In the genomic region with DNA sequence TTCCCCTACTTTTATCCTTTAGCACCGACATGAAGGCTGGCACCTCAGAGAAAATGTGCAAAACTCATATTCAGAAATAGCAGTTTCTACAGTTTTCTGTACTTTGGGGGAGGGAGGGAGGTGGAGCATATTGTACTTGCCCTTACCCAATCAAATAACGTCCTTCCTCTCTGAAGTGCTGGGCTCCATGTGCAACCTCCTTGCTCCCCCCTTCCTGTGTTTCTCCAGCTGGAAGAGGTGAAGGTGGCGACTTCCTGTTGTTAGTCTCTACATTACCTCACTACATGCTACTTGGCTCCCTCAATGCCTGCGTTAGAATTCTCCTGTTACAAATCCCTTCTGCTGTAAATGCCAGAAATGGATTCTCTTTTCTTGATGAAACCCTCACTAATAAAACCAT, we compare ENCODE assay signal across 22 mouse cellular contexts. TPM values are rescaled to one million over a fixed set of nuclear protein-coding genes. Genes with fewer than 3 reads are reported as not detected.
DNase-seq lines count a peak whose midpoint lies in the region; ATAC-seq lines count a peak whose summit lies in the region.
"Had no signal": no experiment of that assay in that cellular context is flagged by ENCODE, and none has a peak within 500 bp of the region (broad histone marks: within the 10 kb centered on the region; RNA-seq: fewer than 3 reads in every experiment).

No protein-coding gene starts in this region.

- DNase-seq in embryo, embryonic 11 days = peak; percentile 37
- no peak for DNase-seq in embryo, embryonic 10.5 days (ENCODE audit: low spot score)
- DNase-seq in naive thymus-derived CD4-positive, alpha-beta T cell, adult 2 months (ENCODE audit: low read depth) = peak; percentile 26
- DNase-seq in urinary bladder, postnatal 14 days (ENCODE audit: low spot score) = no peak
- DNase-seq: adrenal gland, postnatal 25 days; cerebellum, adult 18-20 months; gastrocnemius, postnatal 36 days; kidney, adult 9 months; layer of hippocampus, adult 9-11 months; liver; right cerebral cortex, postnatal 4 days had no signal

- H3K27ac ChIP-seq in kidney, embryonic 14.5 days (ENCODE audit: low read depth, low read length) = peak overlapping the region; percentile 37; the same call in 1 of the 2 replicates
- no peak overlapping the region for H3K27ac ChIP-seq in kidney, embryonic 16.5 days (ENCODE audit: low read length)
- H3K27ac ChIP-seq: lung, embryonic 15.5 days had no signal

- WGBS in kidney, embryonic 14.5 days = 38% methylated on average over 4 of the region's 4 CpGs
- 43% methylated on average over 4 of the region's 4 CpGs for WGBS in kidney, embryonic 16.5 days

- peaks cover 14% of the 10 kb centered on the region for H3K4me1 ChIP-seq in kidney, embryonic 14.5 days (ENCODE audit: control insufficient read depth, insufficient read depth, low read length)
- peaks cover 14% of the 10 kb centered on the region for H3K4me1 ChIP-seq in kidney, embryonic 16.5 days (ENCODE audit: insufficient read depth, low read length)

- no peak overlapping the region for H3K4me3 ChIP-seq in kidney, embryonic 14.5 days (ENCODE audit: low read length)
- no peak overlapping the region for H3K4me3 ChIP-seq in kidney, embryonic 16.5 days (ENCODE audit: low read length)
- H3K4me3 ChIP-seq: lung, embryonic 15.5 days; myocyte had no signal

- H3K9ac ChIP-seq in kidney, embryonic 14.5 days (ENCODE audit: low read depth, low read length) = no peak overlapping the region
- no peak overlapping the region for H3K9ac ChIP-seq in kidney, embryonic 16.5 days (replicated peaks; ENCODE audit: low read length)
- H3K9ac ChIP-seq: lung, embryonic 15.5 days had no signal

- peak; percentile 38; the same call in 1 of the 2 replicates for ATAC-seq in kidney, embryonic 14.5 days (ENCODE audit: low FRiP score, low TSS enrichment)
- no peak for ATAC-seq in kidney, embryonic 16.5 days (ENCODE audit: low FRiP score, low TSS enrichment)
- ATAC-seq in hematopoietic stem cell, adult 5-6 weeks (replicated peaks in 1 of 2; ENCODE audit: insufficient read depth in 1 of 2, low FRiP score in 2 of 2, low TSS enrichment in 1 of 2, low read depth in 1 of 2, poor library complexity in 2 of 2, severe bottlenecking in 2 of 2) = peak; percentile 43 to 66; a peak in 2 of 4 replicates
- ATAC-seq in erythroblast, adult 5-6 weeks (replicated peaks; ENCODE audit: low FRiP score, poor library complexity, severe bottlenecking) = no peak
- ATAC-seq: hindbrain, embryonic 16.5 days had no signal

- H3K27me3 ChIP-seq in kidney, embryonic 14.5 days (ENCODE audit: control insufficient read depth, insufficient read depth, low read length) = no peaks in the 10 kb centered on the region
- H3K27me3 ChIP-seq in kidney, embryonic 16.5 days (ENCODE audit: insufficient read depth, low read length) = no peaks in the 10 kb centered on the region
- H3K27me3 ChIP-seq: lung, embryonic 15.5 days had no signal

- H3K36me3 ChIP-seq in kidney, embryonic 14.5 days (ENCODE audit: control insufficient read depth, insufficient read depth, low read length) = no peaks in the 10 kb centered on the region
- no peaks in the 10 kb centered on the region for H3K36me3 ChIP-seq in kidney, embryonic 16.5 days (ENCODE audit: insufficient read depth, low read length)
- H3K36me3 ChIP-seq: lung, embryonic 15.5 days had no signal

- no peak overlapping the region for H3K4me2 ChIP-seq in kidney, embryonic 14.5 days (replicated peaks; ENCODE audit: low read depth, low read length)
- no peak overlapping the region for H3K4me2 ChIP-seq in kidney, embryonic 16.5 days (replicated peaks; ENCODE audit: low read depth, low read length)
- H3K4me2 ChIP-seq: lung, embryonic 15.5 days; midbrain, embryonic 11.5 days had no signal

- H3K9me3 ChIP-seq in kidney, embryonic 14.5 days (ENCODE audit: control insufficient read depth, low read length) = no peaks in the 10 kb centered on the region
- no peaks in the 10 kb centered on the region for H3K9me3 ChIP-seq in kidney, embryonic 16.5 days (ENCODE audit: low read length)
- H3K9me3 ChIP-seq: lung, embryonic 15.5 days had no signal

RNA-seq across cellular contexts. Expression of a gene that starts 53.4 kb away (rescaled TPM):
- not detected in 2 replicates for polyA plus RNA-seq in kidney, embryonic 14.5 days (2014; fragmentation: Nextera tagmentation; extraction: Ambion mirVana)
- not detected in 2 replicates for polyA plus RNA-seq in kidney, embryonic 16.5 days (2015; fragmentation: Nextera tagmentation; extraction: Ambion mirVana)
- not detected in 2 replicates for total RNA-seq in hematopoietic stem cell, adult 5-6 weeks (2017)
- total RNA-seq in erythroblast, adult 5-6 weeks (2015; ENCODE audit: low replicate concordance) = not detected in 2 replicates
- not detected in 2 replicates for total RNA-seq in erythroblast, adult 5-6 weeks (2017; ENCODE audit: low replicate concordance)
- total RNA-seq: adrenal gland, postnatal 25 days; ES-E14; gastrocnemius, postnatal 36 days had no signal
- polyA plus RNA-seq: forebrain, embryonic 11.5 days; hindbrain, embryonic 16.5 days; lung, embryonic 15.5 days; midbrain, embryonic 11.5 days; stomach, embryonic 16.5 days had no signal

RNA-seq across cellular contexts. Expression of a gene that starts 54.0 kb away (rescaled TPM):
- 34.4 and 36.0 TPM in 2 replicates for polyA plus RNA-seq in kidney, embryonic 14.5 days (2014; fragmentation: Nextera tagmentation; extraction: Ambion mirVana)
- polyA plus RNA-seq in kidney, embryonic 16.5 days (2015; fragmentation: Nextera tagmentation; extraction: Ambion mirVana) = 34.7 and 37.2 TPM in 2 replicates
- total RNA-seq in hematopoietic stem cell, adult 5-6 weeks (2017) = 23.1 and 26.9 TPM in 2 replicates
- 10.0 and 19.2 TPM in 2 replicates for total RNA-seq in erythroblast, adult 5-6 weeks (2015; ENCODE audit: low replicate concordance)
- 9.2 and 16.2 TPM in 2 replicates for total RNA-seq in erythroblast, adult 5-6 weeks (2017; ENCODE audit: low replicate concordance)

Comparison
In these comparisons a context has a peak if more than half of its experiments do, and no peak if none do; other contexts are left out.
1. DNase-seq: peak in embryo, embryonic 11 days (single experiment) and naive thymus-derived CD4-positive, alpha-beta T cell, adult 2 months (single experiment); none in embryo, embryonic 10.5 days (single experiment) and urinary bladder, postnatal 14 days (single experiment).
2. ATAC-seq: peak in kidney, embryonic 14.5 days (single experiment) and hematopoietic stem cell, adult 5-6 weeks (2 of 2); none in kidney, embryonic 16.5 days (single experiment) and erythroblast, adult 5-6 weeks (single experiment).